Mouse (Mus musculus): ENCODE results near the gene Alox5. TPM values are rescaled to one million over a fixed set of nuclear protein-coding genes. Genes with fewer than 3 reads are reported as not detected.

Gene Alox5
- total RNA-seq, 2 experiments from 2014 or later: 13.3 to 15.6 TPM

DNA sequence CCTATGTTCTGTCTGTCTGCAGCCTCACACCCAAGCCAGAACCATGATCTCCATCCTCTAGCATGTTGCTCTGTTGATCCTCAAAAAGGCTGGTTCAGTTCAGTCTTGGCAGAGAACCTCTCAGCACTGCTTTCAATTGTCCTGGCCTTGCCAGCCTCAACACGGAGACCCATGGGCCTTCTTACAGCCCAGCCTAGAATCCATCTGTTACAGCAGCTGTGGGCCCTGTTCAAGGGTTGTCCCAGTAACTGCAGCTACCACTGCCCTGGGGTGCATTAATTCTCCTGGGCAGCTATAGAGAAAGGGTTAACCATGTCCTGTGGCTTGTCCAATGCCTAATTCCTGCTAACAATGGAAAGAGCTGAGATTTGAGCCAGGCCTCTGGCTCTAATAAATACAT, 42.5 kb downstream of the Alox5 start:
- ATAC-seq (replicated peaks; ENCODE audit: poor library complexity, severe bottlenecking): no peak

DNA sequence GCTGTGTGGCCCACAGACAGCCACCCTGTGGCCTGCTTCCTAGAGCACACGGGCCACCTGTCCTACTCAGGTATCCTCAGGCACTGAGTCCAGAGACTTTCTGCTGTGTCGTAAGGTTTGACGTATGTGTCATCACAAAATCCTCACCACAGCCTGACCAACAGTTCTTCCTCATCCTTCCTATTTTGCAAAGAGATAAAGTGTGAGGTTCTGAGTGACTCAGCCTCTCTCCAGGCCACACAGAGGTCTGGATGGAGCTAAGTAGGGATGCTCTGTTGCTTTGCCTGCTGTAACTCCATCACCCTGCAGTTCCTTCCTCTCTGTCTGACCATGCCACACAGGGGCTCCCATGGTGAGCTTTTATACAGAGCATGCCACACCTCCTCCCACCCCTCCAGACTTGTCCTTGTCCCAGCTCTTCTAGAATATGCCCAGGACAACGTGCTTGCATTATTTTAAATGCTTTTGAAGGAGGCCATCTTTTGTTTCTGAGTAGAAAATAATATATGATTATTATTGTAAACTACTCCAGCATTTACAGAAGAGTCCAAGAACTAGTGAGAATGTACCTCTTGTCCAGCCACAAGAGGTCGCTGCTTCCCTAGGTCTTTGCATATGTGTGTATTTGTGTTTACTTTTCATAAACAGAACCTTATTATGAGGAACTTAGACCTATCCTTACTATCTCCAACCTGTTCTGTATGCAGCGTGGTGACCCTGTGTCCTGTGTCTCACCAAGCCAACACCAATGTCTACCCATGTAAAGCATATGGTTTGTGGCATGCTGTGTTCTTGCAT, 43.3 kb downstream of the Alox5 start:
- peak; percentile 89 for ATAC-seq (replicated peaks; ENCODE audit: poor library complexity, severe bottlenecking)

DNA sequence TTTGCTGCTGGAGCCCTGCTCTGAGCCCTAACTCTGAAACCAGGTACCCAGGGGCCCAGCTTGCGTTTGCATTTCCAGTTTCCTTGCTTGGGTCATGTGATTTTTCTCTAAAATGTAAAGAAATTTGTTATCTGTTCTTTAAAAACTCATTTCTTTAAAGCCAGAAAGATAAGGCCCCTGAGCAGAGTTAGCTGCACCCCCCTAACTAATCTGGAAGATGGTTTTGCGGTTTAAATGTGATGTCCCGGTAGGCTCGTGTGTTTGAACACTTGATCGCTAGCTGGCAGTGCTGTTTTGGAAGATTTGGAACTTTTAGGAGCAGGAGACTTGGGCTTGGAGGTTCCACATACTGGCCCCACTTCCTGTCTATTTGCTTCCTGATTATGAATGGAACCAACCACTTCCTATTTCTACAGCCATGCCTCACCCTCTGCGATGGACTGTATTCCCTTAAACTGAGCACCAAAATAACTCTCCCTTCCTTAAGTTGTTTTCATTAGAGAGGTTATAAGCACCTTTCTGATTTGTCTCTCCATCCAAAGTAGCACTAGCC, 44.9 kb downstream of the Alox5 start:
- ATAC-seq (replicated peaks; ENCODE audit: poor library complexity, severe bottlenecking): peak; percentile 51; the same call in 1 of the 2 replicates

DNA sequence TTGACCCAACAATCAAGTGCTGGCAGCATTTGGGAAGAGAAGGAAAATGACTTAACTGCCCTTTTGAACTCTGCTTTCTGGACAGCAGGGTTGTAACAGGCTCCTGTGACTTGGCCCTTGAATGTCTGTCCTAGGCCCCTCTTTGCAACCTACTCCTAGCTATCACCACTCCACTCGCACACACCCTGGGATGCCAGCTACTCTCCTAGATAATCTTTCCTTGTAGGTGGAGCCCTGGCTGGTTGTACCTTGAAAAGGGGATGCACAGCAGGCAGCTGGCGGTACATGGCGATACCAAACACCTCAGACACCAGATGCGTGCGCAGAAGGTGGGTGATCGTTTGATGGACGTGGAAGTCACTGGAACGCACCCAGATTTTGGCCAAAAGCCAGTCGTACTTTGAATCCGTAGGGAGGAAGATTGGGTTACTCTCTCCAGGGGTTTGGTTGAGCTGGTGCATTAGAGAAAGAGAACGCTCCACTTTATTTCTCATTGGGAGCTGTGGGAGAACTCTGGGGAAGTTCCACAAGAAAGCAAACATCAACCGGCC, 45.8 kb downstream of the Alox5 start:
- ATAC-seq (replicated peaks; ENCODE audit: poor library complexity, severe bottlenecking): no peak

DNA sequence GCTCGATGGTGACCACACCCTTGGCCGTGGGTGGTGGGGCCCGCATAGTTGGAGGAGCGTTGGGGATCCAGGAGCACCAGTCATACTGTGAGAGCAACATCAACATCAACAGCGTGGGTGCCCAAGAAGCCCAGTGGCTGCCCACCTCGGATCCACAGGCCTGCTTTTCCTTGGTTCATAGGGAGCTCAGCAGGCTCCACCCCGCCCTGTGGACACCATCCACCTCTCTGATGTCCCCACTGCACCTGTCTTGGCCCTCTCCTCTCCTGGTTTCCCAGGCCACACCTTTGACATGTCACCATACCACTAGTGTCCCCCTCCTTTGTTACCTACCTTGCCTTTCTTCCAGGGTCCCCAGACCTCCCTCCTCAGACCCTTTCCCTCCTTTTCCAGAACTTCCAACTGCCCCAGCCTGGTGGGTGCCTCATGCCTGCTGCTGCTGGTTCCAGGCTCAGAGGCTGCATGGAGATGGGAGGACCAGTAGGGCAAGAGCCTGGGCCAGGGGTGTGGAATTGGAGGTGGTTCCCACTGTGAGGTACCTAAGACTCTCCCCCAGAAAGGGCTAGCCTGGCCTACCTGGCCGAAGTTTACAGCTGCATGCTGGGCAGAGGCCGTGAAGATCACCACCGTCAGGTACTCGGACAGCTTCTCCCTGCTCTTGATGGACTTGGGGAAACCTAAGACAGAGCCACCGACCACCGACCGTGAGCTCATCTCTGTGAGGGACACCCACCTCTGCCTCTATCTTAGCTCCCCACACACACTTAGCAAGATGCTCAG, 48.2 kb downstream of the Alox5 start:
- ATAC-seq (replicated peaks; ENCODE audit: poor library complexity, severe bottlenecking): no peak

DNA sequence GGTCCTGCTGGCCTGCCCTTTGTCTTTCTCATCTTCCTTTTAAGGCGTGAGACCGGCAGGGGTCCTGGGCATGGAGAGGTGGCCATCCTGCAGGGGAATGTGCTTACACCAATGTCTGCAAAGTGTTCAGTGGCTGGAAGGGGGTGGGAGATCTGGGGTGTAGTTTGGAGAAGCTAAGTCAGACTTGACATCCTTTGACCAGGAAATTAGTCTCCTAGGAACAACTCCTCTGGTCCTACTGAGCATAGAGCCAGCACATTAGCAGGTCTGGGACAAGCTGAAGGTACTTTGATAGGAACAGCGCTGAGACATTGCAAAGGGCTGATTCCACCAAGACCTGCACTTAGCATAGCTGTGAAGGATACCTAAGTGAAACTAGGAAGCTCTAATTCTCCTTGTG, 49.3 kb downstream of the Alox5 start:
- no peak for ATAC-seq (replicated peaks; ENCODE audit: poor library complexity, severe bottlenecking)

DNA sequence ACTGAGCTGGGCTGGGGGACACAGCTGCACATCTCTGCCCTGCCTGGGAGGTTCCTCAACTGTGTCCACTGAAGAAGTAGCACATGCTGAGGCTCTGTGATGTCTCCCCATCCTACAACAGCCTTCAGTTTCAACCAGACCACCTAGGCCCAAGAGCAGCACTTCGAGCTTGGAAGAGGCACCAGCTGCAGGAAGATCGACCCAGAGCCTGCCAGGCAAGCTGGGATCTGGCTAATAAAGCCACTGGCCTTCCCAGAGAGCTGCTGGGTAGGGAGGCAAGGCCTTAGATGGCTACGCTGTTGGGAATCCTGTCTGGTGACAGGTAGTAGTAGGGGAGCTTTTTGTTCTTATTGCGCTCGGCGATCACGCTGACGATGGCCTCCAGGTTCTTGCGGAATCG, 50.5 kb downstream of the Alox5 start:
- ATAC-seq (replicated peaks; ENCODE audit: poor library complexity, severe bottlenecking): no peak

DNA sequence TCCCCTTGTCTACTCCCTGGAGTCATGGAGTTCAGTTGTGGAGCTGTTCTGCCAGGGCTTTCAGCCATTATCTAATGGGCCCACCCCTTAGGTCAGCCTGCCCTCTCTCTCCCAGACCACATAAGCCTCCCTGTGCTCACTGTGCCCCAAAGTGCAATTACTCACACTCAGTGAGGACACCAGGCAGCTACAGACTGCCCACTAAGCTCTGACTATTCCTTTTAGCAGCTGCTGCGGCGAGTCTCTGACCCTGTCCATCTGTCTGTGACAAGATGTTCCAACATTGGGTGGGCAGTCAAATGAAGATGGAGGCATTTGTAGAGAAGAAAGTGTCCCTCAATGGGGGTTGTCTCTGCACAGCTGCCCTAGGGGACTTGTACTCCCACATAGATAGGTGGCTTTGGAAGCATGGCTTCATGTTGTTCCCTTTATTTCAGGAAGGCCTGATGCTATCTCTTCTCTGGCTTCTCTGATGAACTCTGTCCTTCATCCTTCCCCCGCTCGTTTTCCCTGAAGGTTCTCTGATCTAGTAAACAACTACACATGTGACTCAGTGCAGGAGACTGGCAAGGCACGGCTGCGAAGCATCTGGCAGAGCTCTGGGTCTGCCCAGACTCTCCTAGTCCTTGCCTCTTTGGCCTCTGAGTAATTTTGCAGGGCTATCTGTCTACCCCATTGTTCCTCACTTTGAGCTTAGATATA, 52.9 kb downstream of the Alox5 start:
- no peak for ATAC-seq (replicated peaks; ENCODE audit: poor library complexity, severe bottlenecking)

DNA sequence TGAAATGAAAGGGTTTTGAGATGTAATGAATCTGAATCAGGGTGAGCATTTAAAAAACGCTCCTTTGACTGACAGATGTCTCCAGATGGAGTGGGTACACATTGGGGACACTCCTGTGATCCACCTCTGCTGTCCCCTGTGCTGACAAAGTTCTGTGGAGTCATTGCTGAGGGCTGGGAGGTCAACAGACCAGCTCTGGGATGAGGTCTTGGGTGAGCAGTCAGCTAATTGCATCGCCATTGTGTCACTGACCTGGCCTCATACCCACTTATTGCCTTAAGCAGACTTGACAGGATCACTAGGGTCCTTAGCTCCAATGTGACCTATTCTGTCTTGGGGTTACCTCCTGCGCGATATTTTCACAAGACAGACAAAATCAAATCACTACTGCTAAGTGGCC, 53.8 kb downstream of the Alox5 start:
- ATAC-seq (replicated peaks; ENCODE audit: poor library complexity, severe bottlenecking): no peak

DNA sequence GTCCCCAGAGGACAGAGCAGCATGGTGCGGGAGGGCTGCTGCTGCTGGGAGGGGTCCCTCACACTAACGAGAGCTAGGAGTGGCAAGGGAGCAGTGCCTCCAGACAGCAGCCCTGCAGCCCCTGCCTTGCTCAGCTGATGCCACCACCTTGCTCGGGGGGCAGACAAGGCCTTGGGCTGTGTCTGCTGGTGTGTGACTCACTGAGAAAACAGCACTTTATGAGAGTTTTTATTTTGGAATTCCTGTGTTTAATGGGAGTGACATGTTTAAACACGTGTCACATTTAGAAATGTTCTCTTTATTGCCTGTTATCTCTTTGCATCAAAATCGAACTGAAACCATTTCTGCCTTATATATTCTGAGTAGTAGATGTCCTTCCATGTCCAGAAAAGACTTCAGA, 54.3 kb downstream of the Alox5 start:
- no peak for ATAC-seq (replicated peaks; ENCODE audit: poor library complexity, severe bottlenecking)

DNA sequence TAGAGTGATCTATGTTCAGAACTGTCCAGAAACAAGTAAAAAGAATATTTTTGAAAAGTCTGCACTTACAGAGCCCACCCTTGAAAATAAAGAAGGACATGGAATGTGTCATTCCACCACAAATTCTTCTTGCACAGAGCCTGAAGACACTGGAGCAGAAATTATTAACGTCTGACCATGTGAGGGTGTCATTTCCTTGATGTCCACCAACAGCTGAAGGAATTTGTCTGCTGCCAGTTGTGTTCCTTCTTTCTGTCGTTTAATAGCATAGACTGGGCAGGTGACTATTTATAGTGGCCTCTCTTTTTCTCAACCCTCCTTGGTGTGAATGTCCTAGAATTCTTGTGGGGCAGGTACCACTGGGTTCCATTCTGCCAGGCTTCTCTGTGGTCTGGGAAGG, 54.8 kb downstream of the Alox5 start:
- no peak for ATAC-seq (replicated peaks; ENCODE audit: poor library complexity, severe bottlenecking)

DNA sequence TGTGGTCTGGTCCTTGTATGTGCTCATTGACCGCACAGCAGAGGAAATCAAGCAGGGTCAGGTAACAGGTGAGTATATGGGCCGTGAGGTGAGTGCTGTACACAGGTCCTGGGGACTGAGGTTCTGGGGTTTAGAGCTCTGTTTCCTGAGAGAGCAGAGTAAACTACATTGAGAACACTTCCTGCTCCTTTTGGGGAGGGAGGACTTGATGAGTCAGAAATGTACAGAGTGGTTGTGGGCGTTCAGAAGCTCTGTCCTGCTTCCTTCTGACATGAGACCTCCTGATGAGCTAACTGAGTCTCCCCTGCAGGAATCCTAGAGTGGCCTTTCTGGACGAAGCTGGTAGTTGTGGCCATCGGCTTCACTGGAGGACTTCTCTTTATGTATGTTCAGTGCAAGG, 55.3 kb downstream of the Alox5 start:
- no peak for ATAC-seq (replicated peaks; ENCODE audit: poor library complexity, severe bottlenecking)

DNA sequence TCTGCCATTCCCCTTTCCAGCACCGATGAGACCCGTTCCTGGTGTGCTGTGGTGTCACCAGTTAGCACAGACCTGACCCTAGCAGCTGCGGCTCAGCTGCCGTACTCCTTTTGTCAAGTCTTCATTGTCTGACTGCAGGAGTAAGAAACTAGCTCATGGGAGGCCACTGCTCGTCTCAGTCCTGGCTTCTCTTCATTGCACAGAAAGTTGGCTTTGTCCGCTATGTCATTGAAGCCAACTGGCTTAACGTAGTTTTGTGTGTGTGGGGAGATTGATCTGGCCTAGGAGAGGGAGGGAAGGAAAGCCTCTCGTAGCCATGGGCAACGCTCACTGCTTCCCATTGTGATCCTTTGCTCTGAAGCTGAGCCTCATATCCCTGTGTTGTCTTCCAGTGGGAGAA, 55.7 kb downstream of the Alox5 start:
- no peak for ATAC-seq (replicated peaks; ENCODE audit: poor library complexity, severe bottlenecking)

DNA sequence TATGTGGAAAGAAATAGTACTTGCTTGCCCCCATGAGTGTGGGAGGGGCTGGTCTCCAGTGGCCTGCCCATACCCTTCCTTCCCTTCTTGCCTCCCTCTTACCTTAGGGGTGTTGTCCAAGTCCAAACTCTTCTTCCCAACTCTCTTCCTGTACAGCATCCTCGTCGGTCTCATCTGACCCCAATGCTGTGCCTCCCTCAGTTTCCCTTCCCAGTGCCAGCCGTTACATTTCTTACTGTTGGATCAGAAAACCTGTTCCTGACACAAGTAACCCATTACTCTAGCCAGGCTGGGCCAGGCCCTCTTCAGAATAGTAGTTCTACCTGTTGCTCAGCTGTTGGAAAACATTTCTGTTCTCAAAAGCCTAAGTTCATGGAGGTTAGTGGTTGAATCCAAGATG, 58.6 kb downstream of the Alox5 start:
- ATAC-seq (replicated peaks; ENCODE audit: poor library complexity, severe bottlenecking): no peak

DNA sequence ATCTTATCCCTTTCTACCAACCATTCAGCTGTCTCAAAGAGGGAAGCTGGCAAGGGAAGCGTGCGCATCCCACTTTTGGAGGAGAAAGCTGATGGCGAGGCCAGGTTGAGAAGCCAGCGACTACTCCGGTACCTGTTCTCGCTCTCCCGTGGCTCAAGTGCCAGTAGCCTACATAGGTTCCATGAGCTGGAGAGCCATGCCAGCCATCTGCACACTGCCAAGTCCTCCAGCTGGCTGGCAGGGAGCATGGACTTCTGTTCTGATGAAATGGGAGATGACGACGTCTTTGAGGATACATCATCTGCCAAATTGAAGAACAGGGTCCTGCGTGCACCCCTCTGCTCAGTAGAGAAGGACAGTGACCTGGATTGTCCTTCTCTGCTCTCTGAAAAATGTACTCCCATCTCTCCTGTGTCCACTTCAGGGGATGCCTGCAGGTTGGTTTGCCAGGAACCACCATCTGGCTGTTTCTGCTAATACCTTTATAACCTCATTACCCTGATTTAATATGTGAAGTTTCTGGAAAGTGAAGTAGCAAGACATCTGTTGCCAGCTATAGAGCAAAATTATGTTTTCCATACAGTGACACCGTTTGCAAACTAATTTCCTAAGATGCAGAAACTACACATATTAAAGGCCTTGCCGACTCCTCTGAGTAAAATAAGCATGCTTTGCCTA, 59.1 kb downstream of the Alox5 start:
- ATAC-seq (replicated peaks; ENCODE audit: poor library complexity, severe bottlenecking): no peak

DNA sequence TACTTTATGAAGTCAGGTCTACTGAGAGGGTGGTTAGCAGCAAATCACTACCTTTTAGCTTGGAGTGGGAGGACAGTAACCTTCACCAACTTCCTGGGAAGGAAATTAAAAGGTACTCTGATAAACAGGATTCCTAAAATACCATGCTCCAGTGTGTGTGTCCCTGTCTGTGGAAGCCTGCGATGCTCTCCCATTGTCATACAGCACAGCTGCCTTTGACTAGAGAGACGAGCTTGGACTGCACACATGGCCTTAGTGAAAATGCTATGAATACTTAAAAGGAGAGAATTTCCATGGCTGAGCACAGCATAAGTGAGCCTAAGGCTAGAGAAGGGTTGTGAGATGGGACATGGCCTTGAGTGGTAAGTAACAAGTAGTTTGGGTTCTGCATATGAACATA, 62.8 kb downstream of the Alox5 start:
- ATAC-seq (replicated peaks; ENCODE audit: poor library complexity, severe bottlenecking): no peak

DNA sequence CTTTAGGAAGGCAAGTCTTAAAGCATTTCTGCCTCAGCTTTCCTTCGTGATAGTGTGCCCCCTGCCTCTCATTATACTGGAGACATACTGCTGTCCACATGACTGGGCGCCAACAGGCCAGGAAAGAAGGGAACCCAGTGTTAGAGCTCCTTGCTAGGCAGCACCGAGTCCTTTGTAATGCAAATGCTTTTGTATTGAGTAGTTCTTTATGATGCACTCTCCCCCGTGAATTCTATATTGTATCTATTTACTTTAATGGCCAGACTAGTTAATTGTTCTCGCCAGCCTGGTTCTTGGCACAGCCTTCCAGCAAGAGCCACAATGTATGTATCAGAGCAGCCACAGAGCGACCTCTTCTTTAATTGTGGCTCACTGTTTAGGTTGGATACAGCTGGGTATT, 63.4 kb downstream of the Alox5 start:
- ATAC-seq (replicated peaks; ENCODE audit: poor library complexity, severe bottlenecking): no peak

DNA sequence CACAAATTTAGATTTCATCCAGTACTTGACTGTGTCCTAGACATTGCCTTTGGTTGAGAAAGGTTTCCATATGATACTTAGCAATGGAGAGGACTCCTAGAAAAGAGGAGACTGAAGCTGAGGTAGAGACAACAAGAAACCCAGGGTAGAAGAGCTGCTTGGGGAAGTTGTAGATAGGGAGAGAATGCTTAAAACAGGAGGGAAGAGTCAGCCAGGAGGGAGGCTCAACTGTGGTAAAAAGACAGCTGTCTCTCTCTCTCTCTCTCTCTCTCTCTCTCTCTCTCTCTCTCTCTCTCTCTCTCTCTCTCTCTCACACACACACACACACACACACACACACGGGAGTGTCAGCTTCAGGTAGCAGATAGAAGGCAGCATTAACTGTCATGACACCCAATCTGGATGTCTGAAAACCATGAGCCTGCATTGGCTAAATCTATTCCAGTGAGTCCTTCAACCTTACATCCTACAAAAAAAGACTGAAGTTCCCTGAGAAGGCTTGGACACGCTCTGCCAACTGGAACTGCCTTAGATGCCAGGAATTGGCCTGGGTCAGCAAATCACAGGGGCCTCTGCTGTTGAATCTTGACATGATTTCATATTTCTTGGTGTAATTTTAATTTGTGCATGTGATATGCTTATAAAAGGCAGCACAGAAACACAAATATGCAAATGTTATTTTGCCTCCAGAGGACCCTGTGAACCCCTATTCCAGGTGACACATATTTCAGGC, 65.9 kb downstream of the Alox5 start:
- ATAC-seq (replicated peaks; ENCODE audit: poor library complexity, severe bottlenecking): no peak

DNA sequence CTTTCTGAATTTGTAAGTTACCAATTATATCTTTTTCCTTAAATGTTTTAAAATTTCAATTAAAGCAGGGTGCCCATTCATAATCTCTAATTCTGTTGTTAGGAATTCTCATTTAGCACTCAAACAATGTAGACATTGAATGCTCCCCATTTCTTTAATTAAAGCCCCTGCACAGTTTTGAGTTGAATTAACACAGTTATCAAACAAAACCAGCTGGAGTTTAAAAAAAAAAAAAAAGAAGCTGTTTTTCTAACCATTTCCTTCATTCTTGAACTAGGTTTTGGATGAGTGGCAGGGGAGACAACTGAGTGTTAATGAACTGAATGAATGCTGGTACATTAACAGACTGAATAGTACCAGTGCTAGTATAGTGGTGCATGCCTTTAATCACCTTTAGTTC, 71.5 kb downstream of the Alox5 start:
- ATAC-seq (replicated peaks; ENCODE audit: poor library complexity, severe bottlenecking): no peak
